Mouse (Mus musculus) hindbrain, embryonic 13.5 days (tissue): ENCODE results near the gene Meiob. TPM values are rescaled to one million over a fixed set of nuclear protein-coding genes. Genes with fewer than 3 reads are reported as not detected.

Source experiments
- ATAC-seq: fragments of 200-750 bp; cut with Nextera tagmentation; 2 replicates; pipeline ENCODE4 v1.8.0; 2017; ENCODE audit warnings: moderate TSS enrichment; ENCODE audit not compliant: low FRiP score
- H3K27ac ChIP-seq: fragments of 300-500 bp; sonication (generic); 2 replicates; pipeline ENCODE4 v1.5.1; 2015; ENCODE audit warnings: inconsistent platforms, mild to moderate bottlenecking, moderate library complexity
- H3K27me3 ChIP-seq: fragments of 300-500 bp; sonication (generic); 2 replicates; pipeline ENCODE4 v1.6.1; 2015; ENCODE audit warnings: mild to moderate bottlenecking, inconsistent platforms
- H3K36me3 ChIP-seq: fragments of 300-500 bp; sonication (generic); 2 replicates; pipeline ENCODE4 v1.6.1; 2015; ENCODE audit warnings: mild to moderate bottlenecking, inconsistent platforms
- H3K4me1 ChIP-seq: fragments of 300-500 bp; sonication (generic); replicated peaks from 2 replicates; pipeline ENCODE4 v1.6.1; 2015; ENCODE audit warnings: inconsistent platforms
- H3K4me2 ChIP-seq: fragments of 300-500 bp; sonication (generic); 2 replicates; pipeline ENCODE4 v1.6.1; 2015; ENCODE audit warnings: inconsistent platforms, mild to moderate bottlenecking, moderate library complexity
- H3K4me3 ChIP-seq: fragments of 300-500 bp; sonication (generic); 2 replicates; pipeline ENCODE4 v1.5.1; 2015; ENCODE audit warnings: mild to moderate bottlenecking, inconsistent platforms
- H3K9ac ChIP-seq: fragments of 300-500 bp; sonication (generic); 2 replicates; pipeline ENCODE4 v1.6.1; 2015; ENCODE audit warnings: mild to moderate bottlenecking, inconsistent platforms
- H3K9me3 ChIP-seq: fragments of 300-500 bp; sonication (generic); 2 replicates; pipeline ENCODE4 v1.6.1; 2016; ENCODE audit warnings: inconsistent platforms
- WGBS: fragments of 180-500 bp; shearing (Covaris S2); methylation state at CpG from one replicate; pipeline ENCODE4 v1.1.7; 2015; 5-methylcytosine and 5-hydroxymethylcytosine counted together
- polyA plus RNA-seq: library from polyadenylated mRNA; unstranded; fragments of >200 nt; fragmentation: Nextera tagmentation; extraction: Ambion mirVana; gene quantifications from 2 replicates; pipeline ENCODE4 v1.2.1, GENCODE M21; 2015

Meiob gene
- polyA plus RNA-seq, 1 experiment from 2014 or later: not detected

GRCm38 (mm10) chr17:24794791-24795190 lies 9.3 kb upstream of the Meiob start:
- H3K9ac ChIP-seq: no peak overlapping the region
- 0 out of 2 replicates have a peak, but pooled peaks cover 2% of the 10 kb centered on the region for H3K9me3 ChIP-seq
- H3K4me2 ChIP-seq: no peak overlapping the region
- no peaks in the 10 kb centered on the region for H3K36me3 ChIP-seq
- no peak overlapping the region for H3K4me3 ChIP-seq
- no peaks in the 10 kb centered on the region for H3K4me1 ChIP-seq
- ATAC-seq: no peak
- H3K27ac ChIP-seq: no peak overlapping the region
- H3K27me3 ChIP-seq: peaks cover 9% of the 10 kb centered on the region; the same call in 1 of the 2 replicates
- 63% methylated on average over 12 of the region's 12 CpGs for WGBS

- 74% methylated on average over 3 of the region's 3 CpGs for WGBS
- H3K9ac ChIP-seq: no peak overlapping the region
- no peak overlapping the region for H3K4me3 ChIP-seq
- no peak overlapping the region for H3K27ac ChIP-seq
- ATAC-seq: no peak
- no peaks in the 10 kb centered on the region for H3K36me3 ChIP-seq
- no peak overlapping the region for H3K4me2 ChIP-seq
- H3K4me1 ChIP-seq: no peaks in the 10 kb centered on the region
- H3K9me3 ChIP-seq: no peaks in the 10 kb centered on the region
- 0 out of 2 replicates have a peak, but pooled peaks cover 10% of the 10 kb centered on the region for H3K27me3 ChIP-seq
Measured at GRCm38 (mm10) chr17:24796969-24797368, 7.1 kb upstream of the Meiob start.

- Histone ChIP-seq H3K36me3 (no peaks in the 10 kb centered on the region), H3K27me3 (peaks cover 12% of the 10 kb centered on the region; the same call in 1 of the 2 replicates), H3K4me1 (no peaks in the 10 kb centered on the region), H3K9ac (no peak overlapping the region), H3K27ac (no peak overlapping the region), H3K4me3 (no peak overlapping the region), H3K9me3 (no peaks in the 10 kb centered on the region), H3K4me2 (no peak overlapping the region)
- WGBS: 64% methylated on average over 9 of the region's 9 CpGs
- no peak for ATAC-seq
Measured at GRCm38 (mm10) chr17:24798229-24798628, 5.9 kb upstream of the Meiob start.

- no peaks in the 10 kb centered on the region for H3K9me3 ChIP-seq
- no peak overlapping the region for H3K9ac ChIP-seq
- no peak for ATAC-seq
- no peak overlapping the region for H3K4me3 ChIP-seq
- no peaks in the 10 kb centered on the region for H3K36me3 ChIP-seq
- peaks cover 8% of the 10 kb centered on the region for H3K4me1 ChIP-seq
- H3K4me2 ChIP-seq: no peak overlapping the region
- WGBS: 93% methylated on average over 4 of the region's 4 CpGs
- H3K27me3 ChIP-seq: peaks cover 24% of the 10 kb centered on the region
- no peak overlapping the region for H3K27ac ChIP-seq
Measured at GRCm38 (mm10) chr17:24799476-24799875, 4.6 kb upstream of the Meiob start.

GRCm38 (mm10) chr17:24800524-24800923 lies 3.6 kb upstream of the Meiob start:
- Histone ChIP-seq H3K4me3 (no peak overlapping the region), H3K4me2 (no peak overlapping the region), H3K9ac (no peak overlapping the region), H3K36me3 (no peaks in the 10 kb centered on the region), H3K27me3 (peaks cover 34% of the 10 kb centered on the region), H3K27ac (no peak overlapping the region), H3K4me1 (peaks cover 11% of the 10 kb centered on the region), H3K9me3 (no peaks in the 10 kb centered on the region)
- WGBS: 51% methylated on average over 3 of the region's 3 CpGs
- ATAC-seq: no peak

- H3K27me3 ChIP-seq: peaks cover 28% of the 10 kb centered on the region
- WGBS: 83% methylated on average over 3 of the region's 3 CpGs
- no peaks in the 10 kb centered on the region for H3K36me3 ChIP-seq
- no peak overlapping the region for H3K9ac ChIP-seq
- H3K4me2 ChIP-seq: no peak overlapping the region
- H3K27ac ChIP-seq: no peak overlapping the region
- H3K9me3 ChIP-seq: no peaks in the 10 kb centered on the region
- no peak for ATAC-seq
- no peak overlapping the region for H3K4me3 ChIP-seq
- no peaks in the 10 kb centered on the region for H3K4me1 ChIP-seq
Measured at GRCm38 (mm10) chr17:24811211-24811610, 7.1 kb downstream of the Meiob start.

- H3K27ac ChIP-seq: no peak overlapping the region
- 45% methylated on average over 2 of the region's 2 CpGs for WGBS
- H3K4me1 ChIP-seq: no peaks in the 10 kb centered on the region
- H3K9ac ChIP-seq: no peak overlapping the region
- peaks cover 20% of the 10 kb centered on the region for H3K27me3 ChIP-seq
- H3K9me3 ChIP-seq: no peaks in the 10 kb centered on the region
- H3K4me2 ChIP-seq: no peak overlapping the region
- H3K4me3 ChIP-seq: no peak overlapping the region
- H3K36me3 ChIP-seq: no peaks in the 10 kb centered on the region
- ATAC-seq: no peak
Measured at GRCm38 (mm10) chr17:24812215-24812614, 8.1 kb downstream of the Meiob start.

GRCm38 (mm10) chr17:24815256-24815655 lies 11.2 kb downstream of the Meiob start:
- Histone ChIP-seq H3K36me3 (no peaks in the 10 kb centered on the region), H3K4me2 (no peak overlapping the region), H3K4me3 (no peak overlapping the region), H3K27ac (no peak overlapping the region), H3K27me3 (0 out of 2 replicates have a peak, but pooled peaks cover 8% of the 10 kb centered on the region), H3K9me3 (no peaks in the 10 kb centered on the region), H3K4me1 (no peaks in the 10 kb centered on the region), H3K9ac (no peak overlapping the region)
- WGBS: 85% methylated on average over 5 of the region's 5 CpGs
- ATAC-seq: no peak

- Histone ChIP-seq H3K4me1 (no peaks in the 10 kb centered on the region), H3K9ac (no peak overlapping the region), H3K27me3 (0 out of 2 replicates have a peak, but pooled peaks cover 7% of the 10 kb centered on the region), H3K27ac (no peak overlapping the region), H3K4me2 (no peak overlapping the region), H3K4me3 (no peak overlapping the region), H3K9me3 (no peaks in the 10 kb centered on the region), H3K36me3 (no peaks in the 10 kb centered on the region)
- WGBS: 53% methylated on average over 1 of the region's 1 CpGs
- no peak for ATAC-seq
Measured at GRCm38 (mm10) chr17:24817503-24817902, 13.4 kb downstream of the Meiob start.

GRCm38 (mm10) chr17:24818172-24818571 lies 14.1 kb downstream of the Meiob start:
- Histone ChIP-seq H3K4me2 (no peak overlapping the region), H3K9me3 (no peaks in the 10 kb centered on the region), H3K9ac (no peak overlapping the region), H3K4me1 (no peaks in the 10 kb centered on the region), H3K27me3 (0 out of 2 replicates have a peak, but pooled peaks cover 7% of the 10 kb centered on the region), H3K27ac (no peak overlapping the region), H3K36me3 (no peaks in the 10 kb centered on the region), H3K4me3 (no peak overlapping the region)
- ATAC-seq: no peak
- WGBS: 62% methylated on average over 6 of the region's 6 CpGs

GRCm38 (mm10) chr17:24819469-24819868 lies 15.4 kb downstream of the Meiob start:
- 64% methylated on average over 2 of the region's 2 CpGs for WGBS
- Histone ChIP-seq H3K36me3 (no peaks in the 10 kb centered on the region), H3K4me1 (no peaks in the 10 kb centered on the region), H3K27ac (no peak overlapping the region), H3K9ac (no peak overlapping the region), H3K9me3 (no peaks in the 10 kb centered on the region), H3K4me2 (no peak overlapping the region), H3K27me3 (peaks cover 10% of the 10 kb centered on the region; the same call in 1 of the 2 replicates), H3K4me3 (no peak overlapping the region)
- no peak for ATAC-seq

GRCm38 (mm10) chr17:24821351-24822280 lies 17.5 kb downstream of the Meiob start:
- Histone ChIP-seq H3K4me1 (no peaks in the 10 kb centered on the region), H3K9ac (no peak overlapping the region), H3K9me3 (no peaks in the 10 kb centered on the region), H3K4me3 (no peak overlapping the region), H3K36me3 (no peaks in the 10 kb centered on the region), H3K4me2 (no peak overlapping the region), H3K27ac (no peak overlapping the region), H3K27me3 (peaks cover 22% of the 10 kb centered on the region; the same call in 1 of the 2 replicates)
- no peak for ATAC-seq
- 51% methylated on average over 3 of the region's 3 CpGs for WGBS

- no peaks in the 10 kb centered on the region for H3K36me3 ChIP-seq
- 73% methylated on average over 8 of the region's 8 CpGs for WGBS
- no peak within 1 kb of the TSS for H3K4me3 ChIP-seq
- H3K27ac ChIP-seq: no peak within 1 kb of the TSS
- peaks cover 27% of the 10 kb centered on the region for H3K27me3 ChIP-seq
- H3K4me1 ChIP-seq: no peaks in the 10 kb centered on the region
- ATAC-seq: no peak
- H3K4me2 ChIP-seq: no peak within 1 kb of the TSS
- H3K9ac ChIP-seq: no peak within 1 kb of the TSS; the same call in 1 of the 2 replicates
- no peaks in the 10 kb centered on the region for H3K9me3 ChIP-seq
Measured at GRCm38 (mm10) chr17:24839842-24840241, 35.8 kb downstream of the Meiob start, which contains the start of gene Hagh. Hagh (plus strand) TSS chr17:24840143.
